Mouse (Mus musculus): ENCODE measurements around the gene Olfr305. TPM values are rescaled to one million over a fixed set of nuclear protein-coding genes. Genes with fewer than 3 reads are reported as not detected.

Gene Olfr305
- polyA plus RNA-seq (2014; fragmentation: Illumina TruSeq; extraction: RNeasy Lipid Tissue Mini Kit (QIAGEN cat#74804); ENCODE audit: low read depth, low replicate concordance) = not detected

DNA sequence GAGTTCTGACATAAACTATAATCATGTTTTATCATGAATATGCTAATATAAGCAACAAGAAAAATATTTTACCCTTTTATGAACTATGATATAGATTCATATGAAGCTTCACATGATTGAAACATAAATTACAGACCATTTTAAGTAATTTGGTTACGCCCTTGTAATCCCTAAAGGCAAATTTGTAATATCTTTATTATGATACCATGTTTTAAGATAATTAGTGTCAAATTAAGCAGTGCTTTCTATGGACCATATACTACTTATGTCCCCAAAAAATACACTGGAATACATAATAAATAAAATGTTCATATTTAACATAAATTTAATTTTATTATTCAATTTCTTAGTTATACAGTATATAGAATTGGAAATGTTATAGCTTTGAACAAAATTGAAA, at the start of gene Olfr305:
Olfr305 (minus strand) TSS at position 101 of the 400 bp plus-strand sequence.

DNA sequence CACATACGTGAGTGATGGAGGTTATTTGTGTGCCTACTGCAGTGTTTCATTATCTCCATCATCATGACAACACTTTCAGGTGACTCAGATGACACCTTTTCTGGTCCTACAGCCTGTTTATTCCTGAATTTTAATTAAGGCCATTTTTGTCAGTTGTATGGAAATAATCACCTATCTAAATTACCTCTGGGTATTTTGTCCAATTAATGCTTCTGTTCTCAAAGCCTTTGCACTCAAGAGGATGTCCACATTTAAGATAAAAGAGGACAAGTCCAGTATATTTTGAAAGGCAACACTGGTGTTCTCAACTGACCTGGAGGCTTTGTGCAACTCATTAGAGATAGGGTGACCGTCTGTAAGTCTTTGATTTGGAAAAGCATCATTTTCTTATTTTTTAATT, 36.8 kb upstream of the Olfr305 start, which contains the start of gene Olfr301:
Olfr301 (plus strand) TSS at position 301 of the 400 bp plus-strand sequence.

DNA sequence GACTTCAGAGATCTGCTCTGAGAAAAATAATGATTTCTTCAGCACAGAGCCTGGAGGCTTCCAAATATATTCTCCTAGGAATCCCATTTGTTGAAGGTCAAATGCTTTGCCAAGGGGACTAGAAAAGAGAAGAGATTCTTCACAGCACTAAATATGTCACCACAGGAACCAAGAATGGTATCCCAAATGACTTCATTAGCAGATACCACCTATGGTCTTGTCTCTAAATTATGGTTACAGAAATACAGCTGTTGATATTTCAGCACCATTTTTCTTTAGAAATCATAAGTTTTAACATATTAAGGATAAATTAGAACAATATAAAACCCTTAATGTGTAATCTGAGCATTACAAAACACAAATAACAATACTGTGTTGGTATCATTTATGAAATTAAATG, 31.0 kb upstream of the Olfr305 start, which contains the start of gene Olfr303:
Olfr303 (minus strand) TSS at position 101 of the 400 bp plus-strand sequence.

DNA sequence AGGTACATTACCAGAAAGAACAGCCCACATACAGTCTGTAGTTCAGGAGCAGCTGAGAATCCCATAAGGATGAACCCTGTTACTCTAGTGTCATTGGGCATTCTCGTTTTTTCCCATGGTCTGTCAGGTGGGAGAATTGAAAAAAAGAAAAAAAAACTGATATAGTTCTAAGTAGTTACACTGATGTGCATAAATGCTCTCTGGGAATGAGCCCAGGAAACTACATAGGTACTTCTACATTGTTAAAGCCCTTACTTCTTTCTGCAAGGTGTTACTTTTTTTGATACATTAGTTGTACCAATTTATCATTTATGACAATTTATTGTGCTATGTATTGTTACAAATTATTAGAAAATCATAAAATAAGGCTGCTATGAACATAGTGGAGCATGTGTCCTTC, 19.8 kb upstream of the Olfr305 start, which contains the start of gene Olfr304:
Olfr304 (minus strand) TSS at position 101 of the 400 bp plus-strand sequence.

DNA sequence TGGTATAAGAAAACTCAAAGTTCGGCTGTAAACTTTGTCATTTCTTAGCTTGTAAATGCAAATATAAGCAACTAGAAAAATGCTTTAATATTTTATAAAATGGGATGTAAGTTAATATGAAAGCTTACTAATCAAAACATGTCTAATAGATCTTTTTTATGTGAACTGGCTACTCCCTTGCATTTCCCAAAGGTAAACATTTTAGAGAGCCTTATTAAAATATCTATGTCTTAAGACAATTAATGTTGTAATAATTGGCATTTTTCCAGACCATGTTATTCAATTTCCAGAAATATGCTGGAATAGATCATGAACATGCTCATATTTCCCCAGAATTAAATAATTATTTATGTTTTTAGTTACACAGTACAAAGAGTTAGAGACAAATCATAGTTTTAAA, 29.2 kb downstream of the Olfr305 start, which contains the start of gene Olfr307:
Olfr307 (minus strand) TSS at position 101 of the 400 bp plus-strand sequence.

DNA sequence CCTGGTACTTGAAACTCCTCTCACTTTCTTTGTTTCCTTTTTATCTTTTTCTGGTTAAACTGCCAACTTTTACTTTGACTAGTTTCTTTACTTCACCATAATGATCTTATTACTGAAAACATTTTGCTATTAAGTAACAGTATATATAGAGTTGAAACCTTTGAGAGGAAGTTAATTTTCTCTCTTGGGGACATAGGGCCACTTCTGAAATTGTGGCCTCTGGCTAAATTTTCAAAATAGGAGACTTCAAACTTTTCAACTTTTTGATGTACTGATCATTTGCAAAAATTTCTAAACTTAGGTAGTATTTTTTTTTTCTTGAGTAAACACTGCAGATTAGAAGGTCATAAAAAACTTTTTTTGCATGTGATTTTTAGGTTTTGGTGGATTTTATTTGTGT, 41.2 kb downstream of the Olfr305 start, which contains the start of gene Olfr308:
Olfr308 (minus strand) TSS at position 101 of the 400 bp plus-strand sequence.

DNA sequence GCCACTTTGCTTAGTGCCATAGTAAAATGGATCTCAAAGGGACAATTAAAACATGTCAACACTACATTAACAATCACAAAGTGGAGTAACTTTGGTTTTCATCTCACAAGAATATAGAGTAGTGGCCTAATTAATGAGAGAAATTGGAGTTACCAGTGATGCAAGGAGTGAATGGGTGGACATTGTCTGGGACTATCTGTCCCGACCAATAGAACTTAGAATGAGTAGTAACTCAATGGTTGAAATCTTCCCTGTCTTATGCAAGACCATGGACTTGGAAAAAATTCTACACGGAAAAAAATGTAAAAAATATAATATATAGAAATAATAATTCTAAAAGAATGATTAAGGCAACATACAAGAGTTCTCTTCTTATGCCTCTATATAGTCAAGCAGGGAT, 53.1 kb downstream of the Olfr305 start, which contains the start of gene Olfr309:
Olfr309 (minus strand) TSS at position 101 of the 400 bp plus-strand sequence.

Other genes with a start within 250 kb of the Olfr305 start
- gene Vmn2r75, start 195.2 kb downstream of the Olfr305 start, polyA plus RNA-seq (2014; fragmentation: Illumina TruSeq; extraction: RNeasy Lipid Tissue Mini Kit (QIAGEN cat#74804); ENCODE audit: low read depth, low replicate concordance) = not detected
- not detected for gene Vmn2r76, start 120.6 kb downstream of the Olfr305 start, polyA plus RNA-seq (2014; fragmentation: Illumina TruSeq; extraction: RNeasy Lipid Tissue Mini Kit (QIAGEN cat#74804); ENCODE audit: low read depth, low replicate concordance)
- gene Olfr310, start 89.8 kb downstream of the Olfr305 start, polyA plus RNA-seq (2014; fragmentation: Illumina TruSeq; extraction: RNeasy Lipid Tissue Mini Kit (QIAGEN cat#74804); ENCODE audit: low read depth, low replicate concordance) = not detected
- not detected for gene Olfr309, start 53.2 kb downstream of the Olfr305 start, polyA plus RNA-seq (2014; fragmentation: Illumina TruSeq; extraction: RNeasy Lipid Tissue Mini Kit (QIAGEN cat#74804); ENCODE audit: low read depth, low replicate concordance)
- not detected for gene Olfr308, start 41.3 kb downstream of the Olfr305 start, polyA plus RNA-seq (2014; fragmentation: Illumina TruSeq; extraction: RNeasy Lipid Tissue Mini Kit (QIAGEN cat#74804); ENCODE audit: low read depth, low replicate concordance)
- gene Olfr307, start 29.3 kb downstream of the Olfr305 start, polyA plus RNA-seq (2014; fragmentation: Illumina TruSeq; extraction: RNeasy Lipid Tissue Mini Kit (QIAGEN cat#74804); ENCODE audit: low read depth, low replicate concordance) = not detected
- not detected for gene Olfr304, start 19.7 kb upstream of the Olfr305 start, polyA plus RNA-seq (2014; fragmentation: Illumina TruSeq; extraction: RNeasy Lipid Tissue Mini Kit (QIAGEN cat#74804); ENCODE audit: low read depth, low replicate concordance)
- gene Olfr303, start 30.9 kb upstream of the Olfr305 start, polyA plus RNA-seq (2014; fragmentation: Illumina TruSeq; extraction: RNeasy Lipid Tissue Mini Kit (QIAGEN cat#74804); ENCODE audit: low read depth, low replicate concordance) = not detected
- gene Olfr301, start 36.9 kb upstream of the Olfr305 start, polyA plus RNA-seq (2014; fragmentation: Illumina TruSeq; extraction: RNeasy Lipid Tissue Mini Kit (QIAGEN cat#74804); ENCODE audit: low read depth, low replicate concordance) = not detected
- gene Olfr299, start 93.0 kb upstream of the Olfr305 start, polyA plus RNA-seq (2014; fragmentation: Illumina TruSeq; extraction: RNeasy Lipid Tissue Mini Kit (QIAGEN cat#74804); ENCODE audit: low read depth, low replicate concordance) = not detected
- gene Olfr298, start 125.6 kb upstream of the Olfr305 start, polyA plus RNA-seq (2014; fragmentation: Illumina TruSeq; extraction: RNeasy Lipid Tissue Mini Kit (QIAGEN cat#74804); ENCODE audit: low read depth, low replicate concordance) = not detected
- gene Olfr297, start 153.0 kb upstream of the Olfr305 start, polyA plus RNA-seq (2014; fragmentation: Illumina TruSeq; extraction: RNeasy Lipid Tissue Mini Kit (QIAGEN cat#74804); ENCODE audit: low read depth, low replicate concordance) = not detected
- not detected for gene Olfr295, start 216.9 kb upstream of the Olfr305 start, polyA plus RNA-seq (2014; fragmentation: Illumina TruSeq; extraction: RNeasy Lipid Tissue Mini Kit (QIAGEN cat#74804); ENCODE audit: low read depth, low replicate concordance)
- gene Olfr294, start 249.7 kb upstream of the Olfr305 start, polyA plus RNA-seq (2014; fragmentation: Illumina TruSeq; extraction: RNeasy Lipid Tissue Mini Kit (QIAGEN cat#74804); ENCODE audit: low read depth, low replicate concordance) = not detected

All from kidney, adult 10 weeks (tissue).